8 mouse cellular contexts compared by ENCODE assay signal in the genomic region with DNA sequence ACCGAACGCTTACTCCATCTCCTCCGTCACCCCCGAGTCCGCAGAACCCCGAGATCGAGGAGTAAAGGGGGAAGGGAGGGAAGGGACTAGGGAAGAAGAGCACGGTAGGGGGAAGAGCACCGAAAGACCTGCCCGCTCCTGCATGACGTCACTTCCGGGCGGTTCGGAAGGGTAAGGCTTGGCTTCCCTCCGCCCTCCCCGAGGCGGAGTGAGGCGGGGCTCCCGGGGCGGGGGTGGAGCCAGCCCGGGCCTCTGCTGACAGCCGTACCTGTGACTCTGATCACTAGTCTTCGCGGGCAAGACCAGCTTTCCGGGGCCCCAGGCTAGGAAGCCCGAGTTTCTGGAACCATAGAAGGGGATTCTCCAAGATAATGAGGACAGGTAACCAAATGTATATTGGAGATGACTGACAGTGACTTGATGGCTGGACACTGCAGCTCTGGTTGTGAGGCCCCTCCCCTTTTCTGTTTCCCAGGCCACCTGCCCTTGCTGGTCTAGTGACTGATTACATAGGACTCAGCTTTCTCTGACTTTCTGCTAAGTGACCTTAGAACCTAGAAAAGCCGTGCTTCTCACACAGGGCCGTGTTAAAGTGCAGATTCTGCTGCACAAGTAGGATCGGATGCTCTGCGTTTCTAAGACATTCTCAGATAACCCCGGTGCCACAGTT. TPM values are rescaled to one million over a fixed set of nuclear protein-coding genes. Genes with fewer than 3 reads are reported as not detected.
DNase-seq lines count a peak whose midpoint lies in the region; ATAC-seq and TF ChIP-seq lines count a peak whose summit lies in the region.

A gene (minus strand): TSS at position 147 of the 670 bp plus-strand sequence.

- no peaks in the 10 kb centered on the region for H3K9me3 ChIP-seq in hindbrain, postnatal 0 days (ENCODE audit: low read length)

- peak within 1 kb of the TSS; percentile 95 for H3K27ac ChIP-seq in gastrocnemius, adult 2 months
- H3K27ac ChIP-seq in hindbrain, postnatal 0 days: peak within 1 kb of the TSS; percentile 83
- peak within 1 kb of the TSS; percentile 89 for H3K27ac ChIP-seq in left cerebral cortex, adult 2 months

- peak within 1 kb of the TSS; percentile 99 for H3K4me3 ChIP-seq in gastrocnemius, adult 2 months
- H3K4me3 ChIP-seq in hindbrain, postnatal 0 days (ENCODE audit: low read length): peak within 1 kb of the TSS; percentile 99
- peak within 1 kb of the TSS; percentile 96 for H3K4me3 ChIP-seq in left cerebral cortex, adult 2 months

- H3K4me2 ChIP-seq in hindbrain, postnatal 0 days (ENCODE audit: low read depth, low read length): peak within 1 kb of the TSS; percentile 69

- ATAC-seq in hindbrain, postnatal 0 days: peak; percentile 99
- peak; percentile 95 for ATAC-seq in megakaryocyte, adult 5-6 weeks (ENCODE audit: poor library complexity, severe bottlenecking)

- intact Hi-C loops in gastrocnemius, adult 2 months (cut with DNase I): loop anchor here (1.0 kb wide), 1 partner anchor 46 kb away; a partner anchor contains a TSS
- intact Hi-C loops in left cerebral cortex, adult 2 months (cut with DNase I): no loop called here

- 4% methylated on average over 31 of the region's 31 CpGs for WGBS in hindbrain, postnatal 0 days

- H3K4me1 ChIP-seq in hindbrain, postnatal 0 days (ENCODE audit: insufficient read depth, low read length): no peaks in the 10 kb centered on the region

- TF ChIP-seq CTCF in gastrocnemius, adult 2 months (IDR thresholded peaks at IDR 0.05): no peak
- TF ChIP-seq CTCF in hindbrain, postnatal 0 days (IDR thresholded peaks at IDR 0.05; ENCODE audit: low read depth): no peak
- TF ChIP-seq CTCF in left cerebral cortex, adult 2 months (IDR thresholded peaks at IDR 0.05): no peak

- H3K9ac ChIP-seq in hindbrain, postnatal 0 days (replicated peaks; ENCODE audit: low read length): peak within 1 kb of the TSS; percentile 94

- H3K27me3 ChIP-seq in hindbrain, postnatal 0 days (ENCODE audit: insufficient read depth, low read length): no peaks in the 10 kb centered on the region

- DNase-seq in WW6 (ENCODE audit: low read depth, low spot score): peak; percentile 79
- DNase-seq in cerebellum, postnatal 4 days (ENCODE audit: low spot score in 2 of 2): peak; percentile 80 to 93
- DNase-seq in gastrocnemius, adult 2 months: peak; percentile 97
- peak; percentile 97 for DNase-seq in hindbrain, postnatal 0 days (ENCODE audit: low spot score)
- peak; percentile 94 to 95 for DNase-seq in left cerebral cortex, adult 2 months (ENCODE audit: extremely low spot score in 1 of 2, low spot score in 2 of 2)
- DNase-seq in right cerebral cortex, adult 2 months (ENCODE audit: low spot score in 2 of 2): peak; percentile 94 to 95
- DNase-seq in urinary bladder, postnatal 14 days (ENCODE audit: low spot score): peak; percentile 97

- no peaks in the 10 kb centered on the region for H3K36me3 ChIP-seq in hindbrain, postnatal 0 days (ENCODE audit: insufficient read depth, low read length)

RNA-seq across cellular contexts. Expression of the gene that starts here (rescaled TPM):
- total RNA-seq in gastrocnemius, adult 2 months (2021): 10 to 100 TPM; 13.2 to 14.0 TPM
- 31.2 and 32.7 TPM in 2 replicates for total RNA-seq in hindbrain, postnatal 0 days (2014; rRNA removed)
- polyA plus RNA-seq in hindbrain, postnatal 0 days (2015; fragmentation: Nextera tagmentation; extraction: Ambion mirVana): 6.9 and 7.1 TPM in 2 replicates
- total RNA-seq in left cerebral cortex, adult 2 months (2021): 10 to 100 TPM; 34.2 to 34.7 TPM
- 28.4 and 30.3 TPM in 2 replicates for total RNA-seq in megakaryocyte, adult 5-6 weeks (2015)
- total RNA-seq in megakaryocyte, adult 5-6 weeks (2017): 32.8 and 33.6 TPM in 2 replicates

Comparison
In these comparisons a context has a peak if more than half of its experiments do, and no peak if none do; other contexts are left out.
1. Peak in every context shown above with its lines: DNase-seq, ATAC-seq, H3K4me3 ChIP-seq and H3K27ac ChIP-seq.